Mouse (Mus musculus) megakaryocyte, embryonic 14.5 days (primary cell): ENCODE results near the gene Mmp24.

ENCODE experiments used
- FLI1 ChIP-seq: IDR thresholded peaks from 2 replicates; pipeline ENCODE4 v1.6.1; 2012; ENCODE audit warnings: low read length, inconsistent platforms, mixed read lengths
- GATA1 ChIP-seq: IDR thresholded peaks from 3 replicates; pipeline ENCODE4 v1.6.1; 2012; ENCODE audit warnings: mixed read lengths, low read length, inconsistent platforms, borderline replicate concordance

DNA sequence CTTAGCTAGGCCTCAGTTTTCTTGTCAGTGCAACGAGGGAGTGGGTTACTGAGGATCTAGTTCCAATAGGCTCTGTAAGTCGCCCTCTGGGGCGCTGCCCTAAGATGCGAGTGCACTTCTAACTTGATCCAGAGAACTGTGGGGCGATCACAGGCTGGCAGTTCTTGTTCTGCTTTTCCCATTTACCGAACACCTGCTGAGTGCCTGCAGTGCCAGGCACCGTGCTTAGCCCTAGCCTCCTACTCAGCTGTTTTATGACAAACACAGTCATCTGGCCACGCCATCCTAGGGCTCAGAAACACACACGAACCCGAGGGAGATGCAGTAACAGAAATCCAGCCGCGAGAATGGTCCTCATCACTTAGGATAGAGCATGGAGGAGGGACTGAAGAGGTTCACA is 17.8 kb downstream of the Mmp24 start:
- TF ChIP-seq GATA1 = no peak
- no peak for TF ChIP-seq FLI1
